Mouse (Mus musculus) E14TG2a.4 (cell line): ENCODE measurements at regions not wholly inside any gene's neighbourhood (a gene's known extent, or its start where the extent isn't known, plus 50 kb on each side); places are given as distances from the start of the nearest gene placed in this dataset.

ENCODE experiments used
- CTCF ChIP-seq: conservative IDR thresholded peaks from 2 replicates; pipeline ENCODE4 v1.5.1; 2014; ENCODE audit warnings: low read length
- NANOG ChIP-seq: IDR thresholded peaks from 2 replicates; pipeline ENCODE4 v1.6.1; 2014; ENCODE audit warnings: borderline replicate concordance, low read length, mixed read lengths
- POU5F1 ChIP-seq: IDR thresholded peaks from 2 replicates; pipeline ENCODE4 v1.6.1; 2014; ENCODE audit warnings: low read length, borderline replicate concordance

DNA sequence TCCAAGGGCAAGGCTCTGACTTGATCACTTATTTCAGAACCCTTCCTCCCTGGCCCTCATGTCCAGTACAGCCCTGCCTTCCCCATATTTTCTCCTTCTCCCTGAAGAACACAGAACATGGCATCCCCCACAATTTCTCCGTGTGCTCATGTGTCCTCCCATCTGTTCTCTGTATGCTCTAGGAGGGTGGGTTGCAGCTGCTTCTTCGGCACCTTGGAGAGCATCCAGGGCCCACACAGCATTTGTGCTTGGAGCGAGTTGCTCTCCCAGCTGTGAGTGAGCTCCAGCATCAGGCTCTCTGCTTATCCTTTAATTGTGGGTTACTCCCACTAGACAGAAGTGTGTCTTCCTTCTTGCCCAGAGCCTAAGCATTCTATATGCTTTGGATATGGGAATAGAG is 69.8 kb upstream of the Bace2 start:
- TF ChIP-seq CTCF (no peak), NANOG (no peak), POU5F1 (no peak)
